Mouse (Mus musculus) G1E (cell line): ENCODE results near the gene Ccdc107.
A peak's percentile ranks its signal among the peaks of the same experiment; 100 is the strongest.

Experiments
- CTCF ChIP-seq: IDR thresholded peaks from 2 replicates; pipeline ENCODE4 v1.5.1; 2012; ENCODE audit warnings: low read depth, low read length, inconsistent platforms, mixed read lengths
- POLR2AphosphoS5 ChIP-seq: IDR thresholded peaks from 2 replicates; pipeline ENCODE4 v1.6.1; 2012; ENCODE audit warnings: low read depth, low read length, inconsistent platforms; ENCODE audit not compliant: insufficient replicate concordance
- TAL1 ChIP-seq: conservative IDR thresholded peaks from 2 replicates; pipeline ENCODE4 v1.6.1; 2012; ENCODE audit warnings: low read depth, low read length, inconsistent platforms, mixed read lengths

- TF ChIP-seq CTCF (no peak), TAL1 (peak; percentile 42; the same call in 1 of the 2 replicates), POLR2AphosphoS5 (no peak)
These were observed 1.9 kb upstream of the Ccdc107 start for GRCm38 (mm10) chr4:43490801-43491200.
